Mouse (Mus musculus): ENCODE results near the gene Cfl1. TPM values are rescaled to one million over a fixed set of nuclear protein-coding genes. Genes with fewer than 3 reads are reported as not detected.

The Cfl1 gene
- polyA plus RNA-seq, 1 experiment from 2014 or later, result 2,378 TPM

DNA sequence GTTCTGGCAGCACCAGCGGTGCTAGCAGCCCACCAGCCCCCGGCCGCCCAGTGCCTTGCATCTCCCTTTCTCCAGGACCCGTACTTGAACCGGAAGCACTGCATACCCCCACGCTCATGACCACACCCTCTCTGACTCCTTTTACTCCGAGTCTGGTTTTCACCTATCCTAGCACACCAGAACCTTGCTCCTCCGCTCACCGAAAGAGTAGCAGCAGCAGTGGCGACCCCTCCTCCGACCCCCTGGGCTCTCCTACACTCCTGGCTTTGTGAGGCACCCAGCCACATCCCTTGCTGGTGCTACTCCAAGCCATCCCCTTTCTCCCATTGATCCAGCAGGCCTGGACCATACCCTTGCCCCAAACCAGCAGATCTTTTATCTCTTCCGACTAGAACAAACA is 35.2 kb upstream of the Cfl1 start:
- ATAC-seq, result no peak
- Histone ChIP-seq H3K4me3 (ENCODE audit: low read length) (peak overlapping the region; percentile 65), H3K27me3 (replicated peaks; ENCODE audit: control insufficient read depth, insufficient read depth, low read length) (peaks cover 5% of the 10 kb centered on the region), H3K9ac (ENCODE audit: low read depth, low read length) (peak overlapping the region; percentile 85; the same call in 1 of the 2 replicates), H3K9me3 (ENCODE audit: control insufficient read depth, low read length) (no peaks in the 10 kb centered on the region), H3K4me2 (ENCODE audit: low read depth, low read length) (peak overlapping the region; percentile 98), H3K36me3 (ENCODE audit: control insufficient read depth, insufficient read depth, low read length) (no peaks in the 10 kb centered on the region; the same call in 1 of the 2 replicates), H3K27ac (ENCODE audit: low read length) (no peak overlapping the region), H3K4me1 (ENCODE audit: control insufficient read depth, insufficient read depth, low read length) (peaks cover 22% of the 10 kb centered on the region)
- WGBS, result 82% methylated on average over 12 of the region's 12 CpGs

DNA sequence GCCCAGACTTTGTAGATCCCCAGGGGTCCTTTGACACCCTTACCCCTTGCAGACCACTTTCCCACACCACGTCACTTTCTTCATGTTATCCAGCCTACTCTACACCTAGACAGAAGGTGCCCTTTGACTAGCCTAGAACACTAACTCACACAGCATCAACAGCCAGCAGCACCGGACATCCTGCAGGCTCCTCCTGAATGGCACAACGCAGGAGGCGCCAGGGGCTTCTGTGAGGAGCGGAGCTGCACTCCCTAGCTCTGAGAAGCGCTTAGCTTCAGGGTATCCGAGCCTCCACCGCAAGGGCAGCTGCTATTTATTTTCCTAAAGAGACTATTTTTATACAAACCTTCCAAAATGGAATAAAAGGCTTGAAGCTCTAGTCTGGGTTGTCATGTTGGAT is 34.7 kb upstream of the Cfl1 start:
- Histone ChIP-seq H3K4me3 (ENCODE audit: low read length) (peak overlapping the region; percentile 65), H3K4me2 (ENCODE audit: low read depth, low read length) (peak overlapping the region; percentile 98), H3K36me3 (ENCODE audit: control insufficient read depth, insufficient read depth, low read length) (no peaks in the 10 kb centered on the region; the same call in 1 of the 2 replicates), H3K9me3 (ENCODE audit: control insufficient read depth, low read length) (no peaks in the 10 kb centered on the region), H3K27me3 (replicated peaks; ENCODE audit: control insufficient read depth, insufficient read depth, low read length) (no peaks in the 10 kb centered on the region; the same call in 1 of the 2 replicates), H3K4me1 (ENCODE audit: control insufficient read depth, insufficient read depth, low read length) (peaks cover 23% of the 10 kb centered on the region), H3K27ac (ENCODE audit: low read length) (no peak overlapping the region), H3K9ac (ENCODE audit: low read depth, low read length) (peak overlapping the region; percentile 85; the same call in 1 of the 2 replicates)
- no peak for ATAC-seq
- 65% methylated on average over 8 of the region's 8 CpGs for WGBS

DNA sequence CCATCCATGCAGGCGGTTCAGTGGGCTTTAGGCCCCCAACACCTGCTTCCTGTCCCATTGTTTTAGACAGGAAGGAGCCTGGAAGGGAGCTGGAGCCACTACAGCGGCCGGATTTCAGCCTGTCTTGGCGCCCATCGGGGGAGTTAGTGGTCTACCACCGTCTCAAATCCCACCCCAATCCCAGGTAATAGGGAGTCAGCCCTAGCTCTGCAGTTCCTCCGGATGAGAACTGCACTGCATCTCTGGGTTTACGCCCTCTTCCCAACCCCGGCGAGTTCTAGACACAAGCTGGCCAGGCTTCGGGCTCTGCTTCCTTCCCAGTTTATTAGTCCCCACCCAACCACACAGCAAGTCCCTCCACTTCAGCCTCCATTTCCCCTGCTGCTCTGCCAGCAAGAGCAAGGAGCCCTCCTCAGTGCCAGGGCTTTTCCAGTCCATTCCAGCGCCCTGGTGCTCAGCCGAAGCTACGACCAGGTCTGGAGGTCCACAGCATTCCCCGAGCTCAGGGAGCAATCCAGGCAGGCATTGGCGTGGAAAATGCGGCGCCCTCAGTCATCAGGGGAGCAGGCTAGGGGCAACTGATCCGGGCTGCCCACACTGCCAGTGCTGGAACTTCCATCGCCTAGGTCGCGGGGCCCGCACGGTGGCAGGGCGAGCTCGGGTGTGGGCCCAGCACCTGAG is 33.9 kb upstream of the Cfl1 start:
- H3K27me3 ChIP-seq (replicated peaks; ENCODE audit: control insufficient read depth, insufficient read depth, low read length), result no peaks in the 10 kb centered on the region
- peak overlapping the region; percentile 93 for H3K27ac ChIP-seq (ENCODE audit: low read length)
- 3% methylated on average over 26 of the region's 26 CpGs for whole genome bisulfite sequencing
- H3K4me2 ChIP-seq (ENCODE audit: low read depth, low read length), result peak overlapping the region; percentile 98
- ATAC-seq, result no peak
- H3K36me3 ChIP-seq (ENCODE audit: control insufficient read depth, insufficient read depth, low read length), result peaks cover under 1% of the 10 kb centered on the region; the same call in 1 of the 2 replicates
- H3K4me1 ChIP-seq (ENCODE audit: control insufficient read depth, insufficient read depth, low read length), result peaks cover 28% of the 10 kb centered on the region
- H3K9me3 ChIP-seq (ENCODE audit: control insufficient read depth, low read length), result no peaks in the 10 kb centered on the region
- H3K4me3 ChIP-seq (ENCODE audit: low read length), result peak overlapping the region; percentile 65
- peak overlapping the region; percentile 85 for H3K9ac ChIP-seq (ENCODE audit: low read depth, low read length)

DNA sequence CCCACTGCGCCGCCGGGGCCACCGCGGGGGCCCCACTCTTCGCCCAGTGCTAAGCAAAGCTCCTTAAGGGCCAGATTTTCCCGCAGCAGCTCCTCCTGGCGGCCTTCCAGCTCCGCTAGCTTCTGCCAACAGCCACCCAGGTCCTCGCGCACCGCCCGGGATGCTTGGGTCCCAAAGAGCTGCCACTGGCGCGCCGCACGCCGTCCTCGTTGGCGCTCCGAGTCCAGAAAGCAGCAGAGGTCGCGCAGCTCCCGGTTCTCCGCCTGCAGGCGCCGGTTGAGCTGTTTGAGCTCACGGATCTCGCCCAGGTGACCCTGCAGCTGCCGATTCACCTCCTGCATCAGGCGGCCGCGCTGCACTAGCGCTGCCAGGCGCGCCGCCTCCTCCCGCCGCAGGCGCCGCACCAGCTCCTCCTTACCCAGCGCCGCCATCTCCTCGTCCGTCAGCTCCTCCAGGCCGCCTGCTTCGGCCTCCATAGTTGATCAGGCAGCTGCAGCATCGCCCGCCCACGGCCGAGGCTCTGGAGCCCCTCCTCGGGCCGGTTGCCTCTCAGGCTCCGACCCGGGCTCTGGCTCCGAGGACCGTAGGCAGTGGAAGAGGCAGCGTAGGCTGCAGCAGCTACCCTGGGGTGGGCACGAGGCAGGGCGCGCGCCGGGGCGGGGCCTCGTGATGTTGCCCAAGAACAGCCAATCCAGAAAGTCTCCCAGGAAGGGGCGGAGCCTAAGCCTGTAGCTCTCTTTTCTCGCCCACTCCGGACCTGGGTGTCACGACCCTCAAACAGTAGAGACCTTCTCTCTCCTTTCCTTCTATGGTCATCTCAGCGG is 33.1 kb upstream of the Cfl1 start:
- ATAC-seq, result peak; percentile 88
- peak overlapping the region; percentile 93 for H3K27ac ChIP-seq (ENCODE audit: low read length)
- no peaks in the 10 kb centered on the region for H3K9me3 ChIP-seq (ENCODE audit: control insufficient read depth, low read length)
- no peaks in the 10 kb centered on the region for H3K27me3 ChIP-seq (replicated peaks; ENCODE audit: control insufficient read depth, insufficient read depth, low read length)
- peak overlapping the region; percentile 85 for H3K9ac ChIP-seq (ENCODE audit: low read depth, low read length)
- H3K36me3 ChIP-seq (ENCODE audit: control insufficient read depth, insufficient read depth, low read length), result peaks cover 3% of the 10 kb centered on the region; the same call in 1 of the 2 replicates
- H3K4me3 ChIP-seq (ENCODE audit: low read length), result peak overlapping the region; percentile 65
- H3K4me1 ChIP-seq (ENCODE audit: control insufficient read depth, insufficient read depth, low read length), result peaks cover 30% of the 10 kb centered on the region
- under 1% methylated on average over 70 of the region's 70 CpGs for WGBS
- peak overlapping the region; percentile 98 for H3K4me2 ChIP-seq (ENCODE audit: low read depth, low read length)

DNA sequence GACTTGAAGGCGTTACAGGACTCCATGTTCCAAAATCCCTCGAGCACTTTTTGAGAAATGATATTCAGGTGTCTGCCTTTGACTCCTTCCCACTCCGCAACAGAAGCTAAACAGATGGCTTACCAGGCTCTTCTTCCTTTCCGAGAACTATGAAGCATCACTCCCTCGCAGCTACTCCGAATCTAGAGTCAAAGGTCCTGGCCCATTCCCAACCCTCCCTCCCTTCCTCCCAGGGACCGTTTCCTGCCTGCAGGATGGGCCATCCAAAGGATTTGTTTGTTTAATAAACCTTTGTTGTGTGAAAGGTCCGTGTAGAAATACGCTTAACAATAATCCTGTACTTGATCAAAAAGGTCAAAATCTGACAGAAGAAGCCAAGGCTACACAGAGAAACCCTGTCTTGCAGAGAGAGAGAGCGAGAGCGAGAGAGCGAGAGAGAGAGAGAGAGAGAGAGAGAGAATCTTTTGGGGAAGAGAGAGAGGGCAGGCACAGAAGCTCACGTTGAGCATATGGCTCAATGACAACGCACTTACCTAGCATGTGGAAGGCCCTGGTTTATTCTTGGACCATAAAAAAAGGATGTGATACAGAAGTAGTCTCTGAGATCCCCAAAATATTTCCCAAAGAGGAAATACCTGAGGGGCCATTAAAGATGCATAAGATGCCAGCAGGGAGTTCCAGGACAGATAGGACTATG is 32.4 kb upstream of the Cfl1 start, which contains the start of gene Ccdc85b:
Gene Ccdc85b (minus strand): TSS at position 149 of the 697 bp plus-strand sequence.
- peak within 1 kb of the TSS; percentile 65 for H3K4me3 ChIP-seq (ENCODE audit: low read length)
- peak within 1 kb of the TSS; percentile 93 for H3K27ac ChIP-seq (ENCODE audit: low read length)
- no peaks in the 10 kb centered on the region for H3K9me3 ChIP-seq (ENCODE audit: control insufficient read depth, low read length)
- peaks cover 3% of the 10 kb centered on the region; the same call in 1 of the 2 replicates for H3K36me3 ChIP-seq (ENCODE audit: control insufficient read depth, insufficient read depth, low read length)
- H3K27me3 ChIP-seq (replicated peaks; ENCODE audit: control insufficient read depth, insufficient read depth, low read length), result no peaks in the 10 kb centered on the region
- peak within 1 kb of the TSS; percentile 85 for H3K9ac ChIP-seq (ENCODE audit: low read depth, low read length)
- 12% methylated on average over 14 of the region's 14 CpGs for WGBS
- peaks cover 30% of the 10 kb centered on the region for H3K4me1 ChIP-seq (ENCODE audit: control insufficient read depth, insufficient read depth, low read length)
- H3K4me2 ChIP-seq (ENCODE audit: low read depth, low read length), result peak within 1 kb of the TSS; percentile 98
- peak; percentile 12 for ATAC-seq

DNA sequence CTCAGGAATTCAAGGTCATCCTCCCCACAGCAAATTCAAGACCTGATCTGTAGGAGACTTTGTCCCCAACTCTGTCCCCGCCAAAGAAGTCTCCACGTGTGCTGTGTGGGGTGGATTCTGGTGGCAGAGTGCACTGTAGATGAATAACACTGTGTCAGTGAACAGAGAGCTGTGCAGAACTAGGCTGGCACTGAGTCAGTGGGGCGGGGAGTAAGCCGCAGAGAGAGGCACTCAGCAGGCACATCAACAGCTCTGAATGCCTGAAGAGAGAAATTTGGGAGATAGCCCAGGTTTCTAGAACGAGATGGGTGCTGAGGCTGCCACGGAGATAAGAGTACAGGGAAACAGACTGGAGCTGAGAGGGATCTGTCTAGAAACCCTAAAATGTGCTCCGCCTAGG is 31.2 kb upstream of the Cfl1 start:
- peaks cover 3% of the 10 kb centered on the region; the same call in 1 of the 2 replicates for H3K36me3 ChIP-seq (ENCODE audit: control insufficient read depth, insufficient read depth, low read length)
- ATAC-seq, result no peak
- WGBS, result 63% methylated on average over 7 of the region's 7 CpGs
- H3K4me3 ChIP-seq (ENCODE audit: low read length), result no peak overlapping the region
- peaks cover 30% of the 10 kb centered on the region for H3K4me1 ChIP-seq (ENCODE audit: control insufficient read depth, insufficient read depth, low read length)
- no peak overlapping the region for H3K4me2 ChIP-seq (ENCODE audit: low read depth, low read length)
- no peak overlapping the region for H3K27ac ChIP-seq (ENCODE audit: low read length)
- no peak overlapping the region for H3K9ac ChIP-seq (ENCODE audit: low read depth, low read length)
- H3K27me3 ChIP-seq (replicated peaks; ENCODE audit: control insufficient read depth, insufficient read depth, low read length), result no peaks in the 10 kb centered on the region
- no peaks in the 10 kb centered on the region for H3K9me3 ChIP-seq (ENCODE audit: control insufficient read depth, low read length)

DNA sequence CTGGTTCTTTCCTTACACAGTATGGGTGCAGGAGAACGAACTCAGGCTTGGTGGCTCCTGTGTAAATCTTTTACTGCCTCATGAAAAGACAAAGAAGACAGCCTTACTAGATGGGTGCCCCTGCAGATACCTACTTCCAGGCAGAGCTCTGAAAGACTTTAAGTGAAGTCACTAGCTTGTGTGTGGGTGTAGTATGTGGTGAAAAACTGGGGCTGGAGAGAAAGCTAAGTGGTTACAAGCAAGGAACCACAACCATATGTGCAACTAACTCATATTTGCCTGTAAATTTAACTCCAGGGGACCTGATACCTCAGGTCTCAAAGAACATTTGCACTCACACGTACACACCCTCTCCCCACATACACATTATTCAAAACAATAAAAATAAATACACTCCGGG is 30.4 kb upstream of the Cfl1 start:
- peak overlapping the region; percentile 59; the same call in 1 of the 2 replicates for H3K27ac ChIP-seq (ENCODE audit: low read length)
- H3K27me3 ChIP-seq (replicated peaks; ENCODE audit: control insufficient read depth, insufficient read depth, low read length), result no peaks in the 10 kb centered on the region
- H3K9ac ChIP-seq (ENCODE audit: low read depth, low read length), result peak overlapping the region; percentile 74
- no peak for ATAC-seq
- H3K4me1 ChIP-seq (ENCODE audit: control insufficient read depth, insufficient read depth, low read length), result peaks cover 28% of the 10 kb centered on the region
- WGBS, result 29% methylated on average over 3 of the region's 3 CpGs
- H3K4me2 ChIP-seq (ENCODE audit: low read depth, low read length), result peak overlapping the region; percentile 68
- no peaks in the 10 kb centered on the region for H3K9me3 ChIP-seq (ENCODE audit: control insufficient read depth, low read length)
- H3K36me3 ChIP-seq (ENCODE audit: control insufficient read depth, insufficient read depth, low read length), result peaks cover 3% of the 10 kb centered on the region; the same call in 1 of the 2 replicates
- peak overlapping the region; percentile 74 for H3K4me3 ChIP-seq (ENCODE audit: low read length)

DNA sequence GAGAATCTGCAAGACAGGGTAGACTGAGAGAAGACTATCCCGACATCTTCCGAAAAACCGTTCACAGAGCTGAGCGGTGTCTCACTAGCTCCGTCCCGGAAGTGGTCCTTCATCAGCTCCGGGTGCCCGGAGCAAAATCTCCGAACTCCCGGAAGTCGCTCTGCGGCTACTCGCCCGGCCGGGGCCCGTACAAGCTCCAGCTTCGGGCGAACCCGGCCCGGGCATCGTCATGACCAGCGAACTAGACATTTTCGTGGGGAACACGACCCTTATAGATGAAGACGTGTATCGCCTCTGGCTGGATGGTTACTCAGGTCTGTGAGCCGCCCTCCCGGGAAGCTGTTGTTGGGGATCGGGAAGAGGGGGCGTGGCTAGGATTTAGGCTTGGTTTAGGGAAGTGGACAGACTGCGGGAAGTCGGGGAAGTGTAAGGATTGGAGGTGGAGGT is 29.8 kb upstream of the Cfl1 start, which contains the start of gene Fibp:
Gene Fibp (plus strand): TSS at position 151 of the 447 bp plus-strand sequence.
- Histone ChIP-seq H3K36me3 (ENCODE audit: control insufficient read depth, insufficient read depth, low read length) (peaks cover 7% of the 10 kb centered on the region), H3K27ac (ENCODE audit: low read length) (peak within 1 kb of the TSS; percentile 59), H3K4me3 (ENCODE audit: low read length) (peak within 1 kb of the TSS; percentile 74), H3K9ac (ENCODE audit: low read depth, low read length) (peak within 1 kb of the TSS; percentile 74), H3K27me3 (replicated peaks; ENCODE audit: control insufficient read depth, insufficient read depth, low read length) (no peaks in the 10 kb centered on the region), H3K4me2 (ENCODE audit: low read depth, low read length) (peak within 1 kb of the TSS; percentile 94), H3K4me1 (ENCODE audit: control insufficient read depth, insufficient read depth, low read length) (peaks cover 22% of the 10 kb centered on the region), H3K9me3 (ENCODE audit: control insufficient read depth, low read length) (no peaks in the 10 kb centered on the region)
- WGBS, result under 1% methylated on average over 32 of the region's 32 CpGs
- peak; percentile 69 for ATAC-seq
